Mouse (Mus musculus): Measurements from ENCODE around the gene Atrn. TPM values are rescaled to one million over a fixed set of nuclear protein-coding genes. Genes with fewer than 3 reads are reported as not detected.
A peak's percentile ranks its signal among the peaks of the same experiment; 100 is the strongest.

Gene Atrn
- polyA plus RNA-seq, 1 experiment from 2014 or later: 9.4 TPM

DNA sequence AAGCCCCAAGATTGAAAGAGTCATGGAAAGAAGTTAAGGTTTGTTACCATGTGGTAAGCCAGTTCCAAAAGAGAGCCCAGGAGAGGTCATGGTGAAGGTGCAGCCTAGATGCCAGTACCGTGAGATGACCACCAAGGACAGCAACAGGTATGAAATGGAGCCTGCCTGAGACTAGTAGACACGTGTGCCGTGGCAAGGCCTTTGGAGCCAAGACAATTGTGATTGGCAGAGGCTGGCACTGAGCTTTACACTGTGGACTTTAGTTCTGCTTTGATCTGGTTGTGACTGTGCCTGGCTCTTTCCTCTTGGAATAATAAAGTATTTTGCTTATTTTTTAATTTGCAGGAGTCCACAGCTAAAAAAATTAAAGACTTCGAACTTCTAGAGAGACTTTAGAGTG lies 21.7 kb downstream of the Atrn start:
- DNase-seq (ENCODE audit: low spot score): no peak
- ATAC-seq (ENCODE audit: low read depth): no peak
- H3K4me3 ChIP-seq (ENCODE audit: low read depth, low read length): no peak overlapping the region
- no peaks in the 10 kb centered on the region for H3K36me3 ChIP-seq (ENCODE audit: control insufficient read depth, insufficient read depth, low read length)
- H3K9ac ChIP-seq (ENCODE audit: low read depth, low read length): no peak overlapping the region
- no peaks in the 10 kb centered on the region for H3K27me3 ChIP-seq (replicated peaks; ENCODE audit: control insufficient read depth, insufficient read depth, low read length)
- no peak overlapping the region for H3K4me2 ChIP-seq (ENCODE audit: low read depth, low read length)
- H3K9me3 ChIP-seq (ENCODE audit: control insufficient read depth, low read length): no peaks in the 10 kb centered on the region
- 89% methylated on average over 4 of the region's 4 CpGs for WGBS
- no peaks in the 10 kb centered on the region for H3K4me1 ChIP-seq (ENCODE audit: control insufficient read depth, insufficient read depth, low read length)
- H3K27ac ChIP-seq (replicated peaks; ENCODE audit: low read depth, low read length): no peak overlapping the region

DNA sequence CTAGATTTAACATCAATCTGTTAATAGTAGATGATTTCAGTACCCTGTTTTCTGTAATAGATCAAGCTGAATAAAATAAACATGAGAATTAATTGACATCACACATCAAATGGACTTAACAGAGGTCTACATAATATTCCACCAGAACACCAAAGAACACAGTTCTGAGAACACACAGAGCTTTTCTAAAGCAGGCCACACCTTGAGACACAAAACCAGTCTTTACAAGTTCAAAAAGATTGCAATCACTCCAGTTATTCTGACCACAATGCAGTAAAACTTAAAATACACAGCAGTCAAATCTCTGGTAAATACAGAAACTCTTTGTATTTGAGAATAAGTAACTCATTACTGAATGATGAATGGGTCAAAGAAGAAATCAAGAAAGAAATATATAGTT lies 22.2 kb downstream of the Atrn start:
- Histone ChIP-seq H3K9me3 (ENCODE audit: control insufficient read depth, low read length) (no peaks in the 10 kb centered on the region), H3K9ac (ENCODE audit: low read depth, low read length) (no peak overlapping the region), H3K4me1 (ENCODE audit: control insufficient read depth, insufficient read depth, low read length) (no peaks in the 10 kb centered on the region), H3K27me3 (replicated peaks; ENCODE audit: control insufficient read depth, insufficient read depth, low read length) (no peaks in the 10 kb centered on the region), H3K4me2 (ENCODE audit: low read depth, low read length) (no peak overlapping the region), H3K36me3 (ENCODE audit: control insufficient read depth, insufficient read depth, low read length) (no peaks in the 10 kb centered on the region), H3K27ac (replicated peaks; ENCODE audit: low read depth, low read length) (no peak overlapping the region), H3K4me3 (ENCODE audit: low read depth, low read length) (no peak overlapping the region)
- DNase-seq (ENCODE audit: low spot score): no peak
- no peak for ATAC-seq (ENCODE audit: low read depth)

DNA sequence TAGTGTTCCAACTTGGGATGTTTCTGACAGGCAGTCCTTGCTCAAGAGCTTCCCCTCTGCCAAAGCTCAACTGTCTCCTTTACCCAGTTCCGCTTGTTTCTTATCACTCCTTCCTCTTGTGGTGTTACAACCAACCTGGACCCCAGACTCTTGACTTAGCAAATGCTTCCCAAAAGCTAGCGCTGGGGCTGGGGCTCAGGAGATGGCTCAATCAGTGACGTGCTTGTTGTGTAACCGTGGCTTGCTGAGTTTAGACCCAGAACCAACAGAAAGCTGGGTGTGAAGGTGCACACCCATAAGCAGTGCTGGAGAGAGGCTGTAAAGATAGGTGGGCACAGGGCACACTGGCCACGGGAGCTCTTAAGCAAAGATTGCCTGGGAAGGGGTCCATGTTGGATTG lies 23.7 kb downstream of the Atrn start:
- no peaks in the 10 kb centered on the region for H3K36me3 ChIP-seq (ENCODE audit: control insufficient read depth, insufficient read depth, low read length)
- no peak overlapping the region for H3K4me3 ChIP-seq (ENCODE audit: low read depth, low read length)
- H3K4me1 ChIP-seq (ENCODE audit: control insufficient read depth, insufficient read depth, low read length): no peaks in the 10 kb centered on the region
- no peak overlapping the region for H3K27ac ChIP-seq (replicated peaks; ENCODE audit: low read depth, low read length)
- DNase-seq (ENCODE audit: low spot score) (no peak), ATAC-seq (ENCODE audit: low read depth) (no peak)
- no peak overlapping the region for H3K4me2 ChIP-seq (ENCODE audit: low read depth, low read length)
- H3K9me3 ChIP-seq (ENCODE audit: control insufficient read depth, low read length): no peaks in the 10 kb centered on the region
- no peak overlapping the region for H3K9ac ChIP-seq (ENCODE audit: low read depth, low read length)
- H3K27me3 ChIP-seq (replicated peaks; ENCODE audit: control insufficient read depth, insufficient read depth, low read length): no peaks in the 10 kb centered on the region
- 90% methylated on average over 5 of the region's 5 CpGs for WGBS

DNA sequence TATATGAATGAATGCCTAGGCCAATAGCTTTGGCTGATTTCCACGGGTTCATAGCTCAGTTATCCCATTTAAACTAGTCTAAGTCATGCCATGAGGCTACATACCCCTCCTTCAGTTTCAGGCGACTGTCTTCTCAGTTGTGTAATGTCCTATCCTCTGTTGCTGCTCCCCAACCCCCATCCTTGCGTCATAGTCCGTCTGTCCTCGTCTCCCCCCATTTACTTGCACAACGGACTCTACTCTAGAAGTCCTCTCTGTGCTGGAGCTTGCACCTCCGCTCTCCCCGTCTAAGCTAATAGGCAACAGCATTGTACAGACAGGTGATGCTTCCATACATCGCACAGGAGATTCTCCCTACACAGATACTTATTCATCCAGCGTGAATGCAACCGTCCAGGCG lies 26.6 kb downstream of the Atrn start:
- no peak overlapping the region for H3K27ac ChIP-seq (replicated peaks; ENCODE audit: low read depth, low read length)
- 86% methylated on average over 12 of the region's 12 CpGs for WGBS
- no peak overlapping the region for H3K4me3 ChIP-seq (ENCODE audit: low read depth, low read length)
- DNase-seq (ENCODE audit: low spot score) (no peak), ATAC-seq (ENCODE audit: low read depth) (no peak)
- H3K4me2 ChIP-seq (ENCODE audit: low read depth, low read length): no peak overlapping the region
- H3K4me1 ChIP-seq (ENCODE audit: control insufficient read depth, insufficient read depth, low read length): no peaks in the 10 kb centered on the region
- H3K27me3 ChIP-seq (replicated peaks; ENCODE audit: control insufficient read depth, insufficient read depth, low read length): no peaks in the 10 kb centered on the region
- H3K36me3 ChIP-seq (ENCODE audit: control insufficient read depth, insufficient read depth, low read length): 0 out of 2 replicates have a peak, but pooled peaks cover 6% of the 10 kb centered on the region
- no peak overlapping the region for H3K9ac ChIP-seq (ENCODE audit: low read depth, low read length)
- H3K9me3 ChIP-seq (ENCODE audit: control insufficient read depth, low read length): no peaks in the 10 kb centered on the region

DNA sequence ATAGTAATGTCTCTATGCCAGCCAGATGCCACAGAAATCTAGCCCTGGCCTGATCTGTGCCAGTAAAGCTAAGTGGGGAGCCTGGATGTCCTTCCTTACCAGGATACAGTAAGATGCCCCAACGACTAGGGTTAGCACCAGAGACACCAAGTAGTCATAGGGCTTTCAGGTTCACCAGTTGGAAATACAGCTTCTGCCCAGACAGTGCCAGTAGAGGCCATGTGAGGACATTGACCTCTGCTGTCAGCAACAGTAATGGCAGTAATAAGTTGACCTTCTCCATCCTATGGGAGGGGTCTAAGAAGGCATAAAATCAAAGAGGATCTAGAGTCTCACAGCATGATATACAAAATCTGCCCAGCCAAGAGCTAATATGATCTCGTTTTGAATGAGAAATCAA lies 43.5 kb downstream of the Atrn start:
- Histone ChIP-seq H3K4me3 (ENCODE audit: low read depth, low read length) (no peak overlapping the region), H3K36me3 (ENCODE audit: control insufficient read depth, insufficient read depth, low read length) (peaks cover 32% of the 10 kb centered on the region; the same call in 1 of the 2 replicates), H3K4me1 (ENCODE audit: control insufficient read depth, insufficient read depth, low read length) (no peaks in the 10 kb centered on the region), H3K27me3 (replicated peaks; ENCODE audit: control insufficient read depth, insufficient read depth, low read length) (no peaks in the 10 kb centered on the region), H3K9me3 (ENCODE audit: control insufficient read depth, low read length) (no peaks in the 10 kb centered on the region), H3K9ac (ENCODE audit: low read depth, low read length) (no peak overlapping the region), H3K27ac (replicated peaks; ENCODE audit: low read depth, low read length) (no peak overlapping the region), H3K4me2 (ENCODE audit: low read depth, low read length) (no peak overlapping the region)
- ATAC-seq (ENCODE audit: low read depth) (no peak), DNase-seq (ENCODE audit: low spot score) (no peak)
- WGBS: 76% methylated on average over 2 of the region's 2 CpGs

DNA sequence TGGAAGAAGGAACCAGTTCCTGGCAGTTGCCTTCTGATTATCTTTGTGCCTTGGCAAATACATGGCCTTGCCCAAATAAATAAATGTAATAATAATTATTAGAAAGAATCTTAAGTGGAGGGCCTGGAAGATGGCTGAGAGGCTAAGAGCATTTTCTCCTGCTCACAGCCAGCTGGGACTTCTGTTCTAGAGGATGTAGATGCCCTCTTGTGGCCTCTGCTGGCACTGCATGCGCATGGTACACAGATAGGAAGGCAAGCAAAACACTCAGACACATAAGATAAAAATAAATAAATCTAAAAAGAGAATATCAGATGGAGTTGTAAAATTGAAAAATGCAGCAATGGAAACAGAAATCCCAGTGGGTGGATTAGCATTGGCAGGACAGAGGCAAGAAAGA lies 44.3 kb downstream of the Atrn start:
- H3K27ac ChIP-seq (replicated peaks; ENCODE audit: low read depth, low read length): no peak overlapping the region
- peak; percentile 91 for DNase-seq (ENCODE audit: low spot score)
- H3K4me1 ChIP-seq (ENCODE audit: control insufficient read depth, insufficient read depth, low read length): no peaks in the 10 kb centered on the region
- no peak overlapping the region for H3K4me2 ChIP-seq (ENCODE audit: low read depth, low read length)
- H3K9me3 ChIP-seq (ENCODE audit: control insufficient read depth, low read length): no peaks in the 10 kb centered on the region
- WGBS: 0% methylated on average over 1 of the region's 1 CpGs
- peaks cover 32% of the 10 kb centered on the region; the same call in 1 of the 2 replicates for H3K36me3 ChIP-seq (ENCODE audit: control insufficient read depth, insufficient read depth, low read length)
- no peak overlapping the region for H3K9ac ChIP-seq (ENCODE audit: low read depth, low read length)
- no peaks in the 10 kb centered on the region for H3K27me3 ChIP-seq (replicated peaks; ENCODE audit: control insufficient read depth, insufficient read depth, low read length)
- peak; percentile 41; the same call in 1 of the 2 replicates for ATAC-seq (ENCODE audit: low read depth)
- H3K4me3 ChIP-seq (ENCODE audit: low read depth, low read length): no peak overlapping the region

DNA sequence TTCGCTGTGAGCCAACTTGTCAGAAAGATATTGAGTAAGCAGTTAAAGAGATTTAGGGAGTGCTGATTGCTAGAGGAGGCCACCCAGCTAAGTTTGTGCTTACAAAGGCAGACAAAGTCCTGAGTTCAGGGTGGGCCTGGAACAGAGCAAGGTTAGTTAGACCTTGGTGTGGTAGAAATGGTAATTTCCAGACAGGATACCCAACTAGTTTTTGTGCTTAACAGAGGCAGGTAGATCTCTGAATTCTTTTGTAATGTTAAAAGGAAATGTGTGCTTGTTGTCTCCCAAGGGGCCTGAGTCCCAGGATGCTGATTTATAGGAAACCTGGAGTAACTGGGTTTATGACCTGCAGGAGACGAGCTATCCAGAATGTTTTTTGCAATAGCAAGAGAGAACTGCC lies 52.6 kb downstream of the Atrn start:
- no peaks in the 10 kb centered on the region for H3K9me3 ChIP-seq (ENCODE audit: control insufficient read depth, low read length)
- H3K9ac ChIP-seq (ENCODE audit: low read depth, low read length): no peak overlapping the region
- no peak overlapping the region for H3K27ac ChIP-seq (replicated peaks; ENCODE audit: low read depth, low read length)
- H3K36me3 ChIP-seq (ENCODE audit: control insufficient read depth, insufficient read depth, low read length): peaks cover 18% of the 10 kb centered on the region; the same call in 1 of the 2 replicates
- H3K4me3 ChIP-seq (ENCODE audit: low read depth, low read length): no peak overlapping the region
- ATAC-seq (ENCODE audit: low read depth): no peak
- H3K4me1 ChIP-seq (ENCODE audit: control insufficient read depth, insufficient read depth, low read length): no peaks in the 10 kb centered on the region
- H3K4me2 ChIP-seq (ENCODE audit: low read depth, low read length): no peak overlapping the region
- DNase-seq (ENCODE audit: low spot score): no peak
- 89% methylated on average over 2 of the region's 2 CpGs for WGBS
- H3K27me3 ChIP-seq (replicated peaks; ENCODE audit: control insufficient read depth, insufficient read depth, low read length): no peaks in the 10 kb centered on the region

DNA sequence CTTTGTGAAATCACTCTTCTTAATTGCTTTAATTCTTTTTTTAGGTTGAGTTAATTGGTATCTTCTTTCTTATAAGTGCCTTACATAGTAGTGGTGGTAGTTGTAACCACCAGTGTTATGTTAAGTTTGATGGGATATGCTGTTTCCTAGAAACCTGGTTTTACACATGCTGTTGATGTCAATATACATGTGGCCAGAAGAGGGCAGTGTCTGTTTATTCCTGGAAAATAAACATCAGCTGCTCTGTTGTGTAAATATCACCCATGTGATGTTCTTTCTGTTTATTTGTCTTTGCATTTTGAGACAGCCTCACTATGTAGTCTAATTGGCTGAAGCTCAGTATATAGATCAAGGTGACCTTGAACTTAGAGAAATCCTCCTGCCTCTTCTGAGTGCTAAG lies 55.6 kb downstream of the Atrn start:
- H3K4me1 ChIP-seq (ENCODE audit: control insufficient read depth, insufficient read depth, low read length): no peaks in the 10 kb centered on the region
- ATAC-seq (ENCODE audit: low read depth) (no peak), DNase-seq (ENCODE audit: low spot score) (peak; percentile 38)
- peaks cover 29% of the 10 kb centered on the region for H3K36me3 ChIP-seq (ENCODE audit: control insufficient read depth, insufficient read depth, low read length)
- no peaks in the 10 kb centered on the region for H3K9me3 ChIP-seq (ENCODE audit: control insufficient read depth, low read length)
- no peak overlapping the region for H3K9ac ChIP-seq (ENCODE audit: low read depth, low read length)
- no peak overlapping the region for H3K4me2 ChIP-seq (ENCODE audit: low read depth, low read length)
- H3K27ac ChIP-seq (replicated peaks; ENCODE audit: low read depth, low read length): no peak overlapping the region
- no peak overlapping the region for H3K4me3 ChIP-seq (ENCODE audit: low read depth, low read length)
- no peaks in the 10 kb centered on the region for H3K27me3 ChIP-seq (replicated peaks; ENCODE audit: control insufficient read depth, insufficient read depth, low read length)

DNA sequence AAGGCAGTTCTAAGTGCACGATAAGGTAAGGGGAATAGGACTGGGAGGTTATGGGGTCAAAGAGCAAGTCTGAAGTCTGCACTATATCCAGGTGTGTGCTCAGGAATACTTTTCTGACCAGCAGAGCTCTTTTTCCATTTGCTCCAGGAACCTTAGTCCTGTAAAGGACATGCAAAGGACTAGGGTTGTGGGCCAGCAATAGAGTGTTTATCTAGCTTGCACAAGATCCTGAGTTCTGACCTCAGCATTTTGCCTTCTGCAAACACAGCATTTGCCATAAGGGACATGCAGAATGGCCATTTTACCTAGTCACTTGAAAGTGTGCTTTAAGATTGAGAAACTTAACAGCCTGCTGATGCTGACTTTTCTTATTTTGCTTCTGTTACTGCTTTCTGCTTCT lies 58.7 kb downstream of the Atrn start:
- ATAC-seq (ENCODE audit: low read depth) (no peak), DNase-seq (ENCODE audit: low spot score) (no peak)
- no peaks in the 10 kb centered on the region for H3K9me3 ChIP-seq (ENCODE audit: control insufficient read depth, low read length)
- peaks cover 15% of the 10 kb centered on the region for H3K36me3 ChIP-seq (ENCODE audit: control insufficient read depth, insufficient read depth, low read length)
- H3K27me3 ChIP-seq (replicated peaks; ENCODE audit: control insufficient read depth, insufficient read depth, low read length): no peaks in the 10 kb centered on the region
- no peaks in the 10 kb centered on the region for H3K4me1 ChIP-seq (ENCODE audit: control insufficient read depth, insufficient read depth, low read length)
- no peak overlapping the region for H3K9ac ChIP-seq (ENCODE audit: low read depth, low read length)
- WGBS: 96% methylated on average over 1 of the region's 1 CpGs
- H3K4me2 ChIP-seq (ENCODE audit: low read depth, low read length): no peak overlapping the region
- no peak overlapping the region for H3K27ac ChIP-seq (replicated peaks; ENCODE audit: low read depth, low read length)
- H3K4me3 ChIP-seq (ENCODE audit: low read depth, low read length): no peak overlapping the region

Measured in embryonic facial prominence, embryonic 14.5 days (tissue).